Mouse (Mus musculus) midbrain, embryonic 14.5 days (tissue): ENCODE measurements around the gene Timm8a2. TPM values are rescaled to one million over a fixed set of nuclear protein-coding genes. Genes with fewer than 3 reads are reported as not detected.

ENCODE experiments used
- ATAC-seq: fragments of 200-750 bp; cut with Nextera tagmentation; 2 replicates; pipeline ENCODE4 v1.8.0; 2017; ENCODE audit warnings: moderate number of reproducible peaks, moderate library complexity; ENCODE audit not compliant: low FRiP score, low TSS enrichment
- DNase-seq: peaks from one replicate; pipeline ENCODE4 v3.0.0-alpha.2; 2015
- H3K27ac ChIP-seq: fragments of 300-500 bp; sonication (generic); replicated peaks from 2 replicates; pipeline ENCODE4 v1.5.1; 2014; ENCODE audit warnings: mild to moderate bottlenecking, low read depth, low read length, moderate library complexity
- H3K27me3 ChIP-seq: fragments of 300-500 bp; sonication (generic); 2 replicates; pipeline ENCODE4 v1.6.1; 2014; ENCODE audit warnings: low read length, control low read depth, mixed read lengths; ENCODE audit not compliant: control insufficient read depth, insufficient read depth
- H3K36me3 ChIP-seq: fragments of 300-500 bp; sonication (generic); 2 replicates; pipeline ENCODE4 v1.6.1; 2014; ENCODE audit warnings: low read length, control low read depth; ENCODE audit not compliant: control insufficient read depth, insufficient read depth
- H3K4me1 ChIP-seq: fragments of 300-500 bp; sonication (generic); 2 replicates; pipeline ENCODE4 v1.6.1; 2014; ENCODE audit warnings: mild to moderate bottlenecking, antibody characterized with exemption, low read length, control low read depth; ENCODE audit not compliant: control insufficient read depth, insufficient read depth
- H3K4me2 ChIP-seq: fragments of 300-500 bp; sonication (generic); 2 replicates; pipeline ENCODE4 v1.6.1; 2014; ENCODE audit warnings: mild to moderate bottlenecking, low read length, moderate library complexity
- H3K4me3 ChIP-seq: fragments of 300-500 bp; sonication (generic); replicated peaks from 2 replicates; pipeline ENCODE4 v1.5.1; 2014; ENCODE audit warnings: low read depth, low read length
- H3K9ac ChIP-seq: fragments of 300-500 bp; sonication (generic); replicated peaks from 2 replicates; pipeline ENCODE4 v1.6.1; 2014; ENCODE audit warnings: mild to moderate bottlenecking, low read length, moderate library complexity
- H3K9me3 ChIP-seq: fragments of 300-500 bp; sonication (generic); 2 replicates; pipeline ENCODE4 v1.6.1; 2016; ENCODE audit warnings: low read length, control low read depth, mixed read lengths; ENCODE audit not compliant: control insufficient read depth
- WGBS: fragments of 180-500 bp; shearing (Covaris S2); extraction: QIAGEN DNeasy Blood & Tissue Kit; methylation state at CpG from one replicate; pipeline ENCODE4 v1.1.7; 2014; 5-methylcytosine and 5-hydroxymethylcytosine counted together
- polyA plus RNA-seq: library from polyadenylated mRNA; unstranded; fragments of >200 nt; fragmentation: Nextera tagmentation; extraction: Ambion mirVana; gene quantifications from 2 replicates; pipeline ENCODE4 v1.2.1, GENCODE M21; 2014

The Timm8a2 gene
- polyA plus RNA-seq, 1 experiment from 2014 or later: not detected

DNA sequence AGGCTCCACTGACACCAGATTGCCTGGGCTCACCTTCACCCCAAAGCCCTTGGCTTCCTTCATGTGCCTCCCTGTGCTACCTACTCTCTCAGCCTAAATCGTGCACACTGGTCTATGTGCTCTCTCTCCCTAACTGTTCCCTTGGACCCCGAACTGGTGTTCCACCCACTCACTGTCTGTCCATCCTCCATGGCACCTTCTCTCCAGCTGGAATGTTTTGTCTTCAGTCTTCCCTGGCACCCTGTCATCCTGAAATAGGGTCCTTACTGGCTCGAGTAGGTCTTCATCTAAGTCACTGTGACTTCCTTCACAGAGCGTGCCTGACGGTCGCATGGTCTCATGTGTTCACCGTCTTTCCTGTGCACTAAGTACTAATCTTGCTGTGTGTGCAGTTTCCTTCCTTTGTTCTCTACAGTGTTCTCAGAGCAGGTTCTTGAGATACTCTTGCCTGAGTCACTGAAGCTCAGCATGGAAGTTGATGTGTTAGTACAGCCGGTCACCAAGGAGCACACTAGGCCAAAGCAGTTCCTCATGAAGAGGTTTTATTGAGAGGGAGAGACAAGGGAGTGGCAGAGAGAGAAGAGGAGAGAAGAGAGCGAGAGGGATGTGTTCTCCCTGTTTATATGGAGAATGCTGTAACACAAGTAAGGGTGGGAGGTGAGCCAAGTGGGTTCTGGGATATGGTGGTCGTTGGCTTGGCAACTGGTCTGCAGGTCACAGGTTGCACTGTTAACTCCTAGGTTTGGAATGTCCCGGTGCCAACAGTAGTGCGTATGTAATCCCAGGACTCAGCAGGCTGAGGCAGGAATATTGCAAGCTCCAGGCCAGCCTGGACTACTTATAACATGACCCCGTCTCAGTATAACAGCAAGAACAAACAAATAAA, 41.8 kb upstream of the Timm8a2 start:
- DNase-seq (no peak), ATAC-seq (no peak)
- Histone ChIP-seq H3K27ac (no peak overlapping the region), H3K4me3 (no peak overlapping the region), H3K4me2 (no peak overlapping the region), H3K36me3 (peaks cover 32% of the 10 kb centered on the region), H3K27me3 (no peaks in the 10 kb centered on the region), H3K4me1 (no peaks in the 10 kb centered on the region), H3K9me3 (no peaks in the 10 kb centered on the region), H3K9ac (no peak overlapping the region)
- 96% methylated on average over 13 of the region's 13 CpGs for WGBS

GRCm38 (mm10) chr14:121993616-121994015, 40.9 kb upstream of the Timm8a2 start:
- DNase-seq (no peak), ATAC-seq (no peak)
- Histone ChIP-seq H3K27me3 (no peaks in the 10 kb centered on the region), H3K9me3 (no peaks in the 10 kb centered on the region), H3K27ac (no peak overlapping the region), H3K36me3 (peaks cover 35% of the 10 kb centered on the region), H3K4me3 (no peak overlapping the region), H3K4me2 (no peak overlapping the region), H3K4me1 (no peaks in the 10 kb centered on the region), H3K9ac (no peak overlapping the region)
- WGBS: 95% methylated on average over 4 of the region's 4 CpGs

DNA sequence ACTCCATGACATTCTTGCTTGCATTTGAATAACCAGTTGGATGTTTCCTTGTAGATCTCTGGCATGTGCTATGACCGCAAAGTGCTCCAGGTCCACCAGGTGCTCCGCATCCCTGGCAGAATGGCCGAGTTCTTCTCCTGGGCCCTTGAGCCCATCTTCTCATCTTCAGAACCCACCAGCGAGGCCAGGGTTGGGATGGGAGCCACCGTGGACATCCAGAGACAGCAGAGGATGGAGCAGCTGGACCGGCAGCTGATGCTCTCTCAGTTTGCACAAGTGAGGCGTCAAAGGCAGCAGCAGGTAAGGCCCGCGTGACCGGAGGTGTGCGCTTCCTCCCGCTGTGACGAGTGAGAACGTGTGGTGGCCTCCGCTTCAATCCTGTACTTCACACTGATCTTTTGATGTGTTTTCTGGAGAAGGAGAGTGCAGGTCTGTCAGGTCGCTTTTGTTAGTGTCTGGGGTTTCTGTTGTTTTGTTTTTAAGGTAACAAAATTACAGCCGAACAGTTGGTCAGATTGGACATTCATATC, 40.2 kb upstream of the Timm8a2 start:
- no peak overlapping the region for H3K27ac ChIP-seq
- WGBS: 96% methylated on average over 17 of the region's 17 CpGs
- no peaks in the 10 kb centered on the region for H3K27me3 ChIP-seq
- H3K4me1 ChIP-seq: no peaks in the 10 kb centered on the region
- H3K36me3 ChIP-seq: peaks cover 35% of the 10 kb centered on the region
- no peak overlapping the region for H3K4me2 ChIP-seq
- no peak for ATAC-seq
- H3K9me3 ChIP-seq: no peaks in the 10 kb centered on the region
- H3K9ac ChIP-seq: no peak overlapping the region
- no peak for DNase-seq
- H3K4me3 ChIP-seq: no peak overlapping the region

GRCm38 (mm10) chr14:121994846-121995556, 39.5 kb upstream of the Timm8a2 start:
- no peaks in the 10 kb centered on the region for H3K9me3 ChIP-seq
- 96% methylated on average over 7 of the region's 7 CpGs for WGBS
- no peak overlapping the region for H3K4me3 ChIP-seq

DNA sequence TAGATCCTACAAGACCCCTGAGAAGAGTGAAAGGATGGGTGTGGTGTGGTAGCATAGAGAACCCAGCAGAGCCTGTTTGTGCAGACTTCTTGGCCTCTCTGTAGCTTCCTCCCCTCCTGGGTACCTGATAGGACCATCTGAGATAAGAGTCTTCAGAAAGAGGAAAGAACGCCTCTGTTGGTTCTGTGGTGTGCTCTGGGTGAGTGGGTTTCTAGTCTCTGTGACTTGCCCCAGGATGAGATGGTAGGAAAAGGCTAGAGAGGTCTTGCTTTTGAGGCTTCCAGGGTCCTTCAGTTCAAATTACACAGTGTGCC, 39.0 kb upstream of the Timm8a2 start:
- H3K36me3 ChIP-seq: peaks cover 35% of the 10 kb centered on the region
- no peaks in the 10 kb centered on the region for H3K9me3 ChIP-seq
- no peak overlapping the region for H3K4me2 ChIP-seq
- 95% methylated on average over 1 of the region's 1 CpGs for WGBS
- H3K4me3 ChIP-seq: no peak overlapping the region
- no peak overlapping the region for H3K27ac ChIP-seq
- no peak overlapping the region for H3K9ac ChIP-seq
- DNase-seq: no peak
- 0 out of 2 replicates have a peak, but pooled peaks cover 2% of the 10 kb centered on the region for H3K4me1 ChIP-seq
- no peaks in the 10 kb centered on the region for H3K27me3 ChIP-seq
- no peak for ATAC-seq

More at GRCm38 (mm10) chr14:121994846-121995556, 39.5 kb upstream of the Timm8a2 start:
- ATAC-seq (no peak), DNase-seq (no peak)
- Histone ChIP-seq H3K27ac (no peak overlapping the region), H3K4me2 (no peak overlapping the region), H3K27me3 (no peaks in the 10 kb centered on the region), H3K4me1 (no peaks in the 10 kb centered on the region), H3K9ac (no peak overlapping the region), H3K36me3 (peaks cover 35% of the 10 kb centered on the region)

DNA sequence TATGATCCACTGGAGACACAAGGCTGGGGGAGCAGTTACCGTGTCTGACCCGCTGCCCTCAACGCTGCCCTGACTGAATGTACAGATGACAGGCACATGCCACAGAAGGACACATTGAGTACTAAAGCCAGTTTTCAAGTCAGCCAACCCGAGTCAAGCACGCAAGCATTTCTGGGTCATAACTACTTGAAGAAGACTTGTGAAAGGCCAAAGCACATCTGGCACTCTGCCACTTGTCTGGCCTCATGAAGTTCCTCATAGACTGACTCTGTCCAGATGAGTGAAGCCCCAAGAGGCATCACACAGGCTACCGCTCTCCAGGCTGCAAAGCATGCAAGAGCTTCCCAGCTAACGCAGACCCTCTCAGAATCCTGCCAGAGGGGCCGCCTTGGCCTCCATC, 37.7 kb upstream of the Timm8a2 start:
- Histone ChIP-seq H3K9me3 (no peaks in the 10 kb centered on the region), H3K4me1 (0 out of 2 replicates have a peak, but pooled peaks cover 2% of the 10 kb centered on the region), H3K4me2 (no peak overlapping the region), H3K36me3 (peaks cover 30% of the 10 kb centered on the region), H3K9ac (no peak overlapping the region), H3K27ac (no peak overlapping the region), H3K27me3 (no peaks in the 10 kb centered on the region), H3K4me3 (no peak overlapping the region)
- WGBS: 95% methylated on average over 8 of the region's 8 CpGs
- no peak for ATAC-seq
- no peak for DNase-seq

- H3K36me3 ChIP-seq: peaks cover 25% of the 10 kb centered on the region
- DNase-seq: no peak
These were observed 35.0 kb upstream of the Timm8a2 start for GRCm38 (mm10) chr14:121999455-121999854.

GRCm38 (mm10) chr14:122000346-122001105, 33.9 kb upstream of the Timm8a2 start:
- peaks cover 15% of the 10 kb centered on the region for H3K36me3 ChIP-seq
- DNase-seq (peak; percentile 19), ATAC-seq (no peak)
- H3K27me3 ChIP-seq: no peaks in the 10 kb centered on the region
- WGBS: 91% methylated on average over 17 of the region's 17 CpGs
- 0 out of 2 replicates have a peak overlapping the region, but pooled peaks have one; percentile 8 for H3K27ac ChIP-seq
- no peak overlapping the region for H3K9ac ChIP-seq
- no peaks in the 10 kb centered on the region for H3K9me3 ChIP-seq
- H3K4me3 ChIP-seq: no peak overlapping the region
- H3K4me2 ChIP-seq: no peak overlapping the region
- 0 out of 2 replicates have a peak, but pooled peaks cover 2% of the 10 kb centered on the region for H3K4me1 ChIP-seq

More at GRCm38 (mm10) chr14:121999455-121999854, 35.0 kb upstream of the Timm8a2 start:
- Histone ChIP-seq H3K9ac (no peak overlapping the region), H3K4me2 (no peak overlapping the region), H3K27me3 (no peaks in the 10 kb centered on the region), H3K4me3 (no peak overlapping the region), H3K9me3 (no peaks in the 10 kb centered on the region), H3K4me1 (0 out of 2 replicates have a peak, but pooled peaks cover 2% of the 10 kb centered on the region), H3K27ac (no peak overlapping the region)
- no peak for ATAC-seq
- WGBS: 95% methylated on average over 8 of the region's 8 CpGs
